Mouse (Mus musculus) limb, embryonic 15.5 days (tissue): ENCODE data around the gene Cpn2. TPM values are rescaled to one million over a fixed set of nuclear protein-coding genes. Genes with fewer than 3 reads are reported as not detected.

ENCODE experiments used
- ATAC-seq: fragments of 200-750 bp; cut with Nextera tagmentation; 2 replicates; pipeline ENCODE4 v1.8.0; 2017; ENCODE audit warnings: low read depth, moderate TSS enrichment; ENCODE audit not compliant: insufficient number of reproducible peaks, low FRiP score, low TSS enrichment
- H3K27ac ChIP-seq: fragments of 300-500 bp; sonication (generic); 2 replicates; pipeline ENCODE4 v1.5.1; 2015; ENCODE audit warnings: moderate library complexity, mild to moderate bottlenecking, inconsistent platforms
- H3K27me3 ChIP-seq: fragments of 300-500 bp; sonication (generic); 2 replicates; pipeline ENCODE4 v1.6.1; 2015; ENCODE audit warnings: inconsistent platforms
- H3K36me3 ChIP-seq: fragments of 300-500 bp; sonication (generic); 2 replicates; pipeline ENCODE4 v1.6.1; 2015; ENCODE audit warnings: inconsistent platforms
- H3K4me1 ChIP-seq: fragments of 300-500 bp; sonication (generic); 2 replicates; pipeline ENCODE4 v1.6.1; 2015; ENCODE audit warnings: inconsistent platforms
- H3K4me2 ChIP-seq: fragments of 300-500 bp; sonication (generic); 2 replicates; pipeline ENCODE4 v1.6.1; 2015; ENCODE audit warnings: mild to moderate bottlenecking, inconsistent platforms
- H3K4me3 ChIP-seq: fragments of 300-500 bp; sonication (generic); 2 replicates; pipeline ENCODE4 v1.5.1; 2015; ENCODE audit warnings: mild to moderate bottlenecking, inconsistent platforms
- H3K9ac ChIP-seq: fragments of 300-500 bp; sonication (generic); 2 replicates; pipeline ENCODE4 v1.6.1; 2015; ENCODE audit warnings: inconsistent platforms
- H3K9me3 ChIP-seq: fragments of 300-500 bp; sonication (generic); 2 replicates; pipeline ENCODE4 v1.6.1; 2016; ENCODE audit warnings: inconsistent platforms
- WGBS: fragments of 180-500 bp; shearing (Covaris S2); methylation state at CpG from one replicate; pipeline ENCODE4 v1.1.7; 2015; 5-methylcytosine and 5-hydroxymethylcytosine counted together
- polyA plus RNA-seq: library from polyadenylated mRNA; unstranded; fragments of >200 nt; fragmentation: Nextera tagmentation; extraction: Ambion mirVana; gene quantifications from 2 replicates; pipeline ENCODE4 v1.2.1, GENCODE M21; 2015

Gene Cpn2
- polyA plus RNA-seq, 1 experiment from 2014 or later: not detected

GRCm38 (mm10) chr16:30234077-30234476 lies 33.2 kb downstream of the Cpn2 start:
- WGBS: 42% methylated on average over 8 of the region's 8 CpGs
- Histone ChIP-seq H3K9ac (no peak overlapping the region), H3K9me3 (no peaks in the 10 kb centered on the region), H3K27ac (no peak overlapping the region), H3K4me1 (peaks cover 55% of the 10 kb centered on the region), H3K36me3 (no peaks in the 10 kb centered on the region), H3K27me3 (0 out of 2 replicates have a peak, but pooled peaks cover 7% of the 10 kb centered on the region), H3K4me2 (no peak overlapping the region), H3K4me3 (no peak overlapping the region)
- no peak for ATAC-seq

GRCm38 (mm10) chr16:30231882-30232604 lies 35.3 kb downstream of the Cpn2 start:
- Histone ChIP-seq H3K9me3 (no peaks in the 10 kb centered on the region), H3K4me1 (peaks cover 63% of the 10 kb centered on the region), H3K4me2 (peak overlapping the region; percentile 29), H3K9ac (0 out of 2 replicates have a peak overlapping the region, but pooled peaks have one; percentile 5), H3K4me3 (0 out of 2 replicates have a peak overlapping the region, but pooled peaks have one; percentile 1), H3K27me3 (0 out of 2 replicates have a peak, but pooled peaks cover 4% of the 10 kb centered on the region), H3K36me3 (no peaks in the 10 kb centered on the region), H3K27ac (peak overlapping the region; percentile 89)
- ATAC-seq: peak; percentile 79
- WGBS: 10% methylated on average over 13 of the region's 13 CpGs

GRCm38 (mm10) chr16:30227352-30227751 lies 39.9 kb downstream of the Cpn2 start:
- ATAC-seq: no peak
- Histone ChIP-seq H3K4me1 (peaks cover 27% of the 10 kb centered on the region), H3K36me3 (no peaks in the 10 kb centered on the region), H3K9ac (no peak overlapping the region), H3K9me3 (no peaks in the 10 kb centered on the region), H3K27me3 (no peaks in the 10 kb centered on the region), H3K4me2 (no peak overlapping the region), H3K4me3 (no peak overlapping the region), H3K27ac (no peak overlapping the region)
- WGBS: 54% methylated on average over 7 of the region's 7 CpGs

GRCm38 (mm10) chr16:30221161-30221782 lies 46.0 kb downstream of the Cpn2 start:
- H3K27ac ChIP-seq: peak overlapping the region; percentile 57; the same call in 1 of the 2 replicates
- no peaks in the 10 kb centered on the region for H3K27me3 ChIP-seq

GRCm38 (mm10) chr16:30215811-30216210 lies 51.5 kb downstream of the Cpn2 start:
- no peak overlapping the region for H3K27ac ChIP-seq
- 32% methylated on average over 2 of the region's 2 CpGs for WGBS

More at GRCm38 (mm10) chr16:30221161-30221782, 46.0 kb downstream of the Cpn2 start:
- ATAC-seq: no peak
- Histone ChIP-seq H3K9me3 (no peaks in the 10 kb centered on the region), H3K36me3 (no peaks in the 10 kb centered on the region), H3K9ac (no peak overlapping the region), H3K4me2 (no peak overlapping the region), H3K4me3 (no peak overlapping the region), H3K4me1 (peaks cover 27% of the 10 kb centered on the region)
- WGBS: 68% methylated on average over 13 of the region's 13 CpGs

GRCm38 (mm10) chr16:30213644-30214043 lies 53.7 kb downstream of the Cpn2 start:
- H3K36me3 ChIP-seq: no peaks in the 10 kb centered on the region
- WGBS: 63% methylated on average over 1 of the region's 1 CpGs
- no peak overlapping the region for H3K4me3 ChIP-seq
- H3K4me2 ChIP-seq: no peak overlapping the region
- no peak overlapping the region for H3K27ac ChIP-seq
- no peaks in the 10 kb centered on the region for H3K27me3 ChIP-seq
- no peaks in the 10 kb centered on the region for H3K9me3 ChIP-seq
- peaks cover 25% of the 10 kb centered on the region for H3K4me1 ChIP-seq
- no peak for ATAC-seq
- no peak overlapping the region for H3K9ac ChIP-seq

More at GRCm38 (mm10) chr16:30215811-30216210, 51.5 kb downstream of the Cpn2 start:
- Histone ChIP-seq H3K27me3 (no peaks in the 10 kb centered on the region), H3K9ac (no peak overlapping the region), H3K4me1 (peaks cover 25% of the 10 kb centered on the region), H3K9me3 (no peaks in the 10 kb centered on the region), H3K4me3 (no peak overlapping the region), H3K4me2 (no peak overlapping the region), H3K36me3 (no peaks in the 10 kb centered on the region)
- ATAC-seq: no peak

GRCm38 (mm10) chr16:30212035-30212434 lies 55.3 kb downstream of the Cpn2 start:
- H3K4me1 ChIP-seq: peaks cover 16% of the 10 kb centered on the region
- no peak overlapping the region for H3K4me2 ChIP-seq
- no peak overlapping the region for H3K27ac ChIP-seq
- no peaks in the 10 kb centered on the region for H3K9me3 ChIP-seq
- H3K36me3 ChIP-seq: no peaks in the 10 kb centered on the region
- WGBS: 73% methylated on average over 3 of the region's 3 CpGs
- ATAC-seq: no peak
- H3K27me3 ChIP-seq: no peaks in the 10 kb centered on the region
- H3K4me3 ChIP-seq: no peak overlapping the region
- no peak overlapping the region for H3K9ac ChIP-seq

- no peaks in the 10 kb centered on the region for H3K27me3 ChIP-seq
- H3K4me3 ChIP-seq: no peak overlapping the region
- peaks cover 13% of the 10 kb centered on the region for H3K4me1 ChIP-seq
- no peak overlapping the region for H3K9ac ChIP-seq
- ATAC-seq: no peak
- H3K27ac ChIP-seq: no peak overlapping the region
- no peaks in the 10 kb centered on the region for H3K9me3 ChIP-seq
- no peaks in the 10 kb centered on the region for H3K36me3 ChIP-seq
- no peak overlapping the region for H3K4me2 ChIP-seq
- WGBS: 89% methylated on average over 1 of the region's 1 CpGs
These were observed 58.0 kb downstream of the Cpn2 start for GRCm38 (mm10) chr16:30209264-30209663.

- Histone ChIP-seq H3K4me2 (no peak overlapping the region), H3K4me3 (no peak overlapping the region), H3K9me3 (no peaks in the 10 kb centered on the region), H3K36me3 (no peaks in the 10 kb centered on the region), H3K9ac (no peak overlapping the region), H3K27ac (no peak overlapping the region), H3K4me1 (peaks cover 13% of the 10 kb centered on the region), H3K27me3 (no peaks in the 10 kb centered on the region)
- no peak for ATAC-seq
- WGBS: 73% methylated on average over 6 of the region's 7 CpGs
These were observed 59.3 kb downstream of the Cpn2 start for GRCm38 (mm10) chr16:30207991-30208390.

GRCm38 (mm10) chr16:30207111-30207828 lies 60.0 kb downstream of the Cpn2 start:
- Histone ChIP-seq H3K9me3 (no peaks in the 10 kb centered on the region), H3K36me3 (no peaks in the 10 kb centered on the region), H3K4me1 (peaks cover 11% of the 10 kb centered on the region), H3K27me3 (no peaks in the 10 kb centered on the region), H3K27ac (no peak overlapping the region), H3K4me2 (no peak overlapping the region), H3K9ac (no peak overlapping the region), H3K4me3 (no peak overlapping the region)
- WGBS: 90% methylated on average over 11 of the region's 11 CpGs
- no peak for ATAC-seq
